Mouse (Mus musculus): ENCODE data around the gene Trim9.

- TF ChIP-seq POLR2A (IDR thresholded peaks at IDR 0.05; ENCODE audit: extremely low read depth, insufficient read depth, low read length) (no peak), CTCF (IDR thresholded peaks at IDR 0.05; ENCODE audit: extremely low read depth, insufficient read depth, low read length) (no peak)
These were observed 133.8 kb downstream of the Trim9 start for GRCm38 (mm10) chr12:70213601-70214000.
